Mouse (Mus musculus) skeletal muscle tissue, adult 2 months (tissue): Measurements from ENCODE around the gene Gm16427.
"Not testable (repeated sequence)": the region's sequence is repeated elsewhere in the genome, so short reads cannot be mapped to it uniquely, and the experiment has no call there.

ENCODE experiments used
- DNase-seq: peaks from one replicate; pipeline ENCODE4 v3.0.0-alpha.2; 2012; ENCODE audit warnings: low read depth, low spot score

Gene Gm16427

DNA sequence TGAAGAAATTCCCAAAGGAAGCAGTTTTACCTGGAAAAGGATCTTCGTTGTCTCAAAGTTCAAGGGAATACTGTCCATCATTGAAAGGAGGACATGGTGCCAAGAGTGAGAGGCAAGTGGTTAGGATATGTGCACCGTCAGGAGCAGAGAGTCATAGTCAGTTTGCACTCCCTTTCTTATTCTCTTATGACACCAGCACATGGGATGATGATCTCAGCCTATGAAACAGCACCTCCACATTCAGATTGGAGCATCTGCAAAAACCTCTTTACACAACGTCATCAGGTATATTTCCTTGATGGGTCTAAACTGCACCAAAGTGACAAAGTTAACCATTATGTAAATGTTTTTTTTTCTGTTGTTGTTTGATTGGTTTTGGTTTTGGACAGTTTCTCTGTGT, at the start of gene Gm16427:
Gene Gm16427, minus strand, starts transcription at position 101 of the 400 bp plus-strand sequence.
- DNase-seq: not testable (repeated sequence)
